Mouse (Mus musculus): ENCODE results near the gene Meox1. TPM values are rescaled to one million over a fixed set of nuclear protein-coding genes. Genes with fewer than 3 reads are reported as not detected.
A peak's percentile ranks its signal among the peaks of the same experiment; 100 is the strongest.

Meox1 gene
- polyA plus RNA-seq, 3 experiments from 2014 or later, result not detected

DNA sequence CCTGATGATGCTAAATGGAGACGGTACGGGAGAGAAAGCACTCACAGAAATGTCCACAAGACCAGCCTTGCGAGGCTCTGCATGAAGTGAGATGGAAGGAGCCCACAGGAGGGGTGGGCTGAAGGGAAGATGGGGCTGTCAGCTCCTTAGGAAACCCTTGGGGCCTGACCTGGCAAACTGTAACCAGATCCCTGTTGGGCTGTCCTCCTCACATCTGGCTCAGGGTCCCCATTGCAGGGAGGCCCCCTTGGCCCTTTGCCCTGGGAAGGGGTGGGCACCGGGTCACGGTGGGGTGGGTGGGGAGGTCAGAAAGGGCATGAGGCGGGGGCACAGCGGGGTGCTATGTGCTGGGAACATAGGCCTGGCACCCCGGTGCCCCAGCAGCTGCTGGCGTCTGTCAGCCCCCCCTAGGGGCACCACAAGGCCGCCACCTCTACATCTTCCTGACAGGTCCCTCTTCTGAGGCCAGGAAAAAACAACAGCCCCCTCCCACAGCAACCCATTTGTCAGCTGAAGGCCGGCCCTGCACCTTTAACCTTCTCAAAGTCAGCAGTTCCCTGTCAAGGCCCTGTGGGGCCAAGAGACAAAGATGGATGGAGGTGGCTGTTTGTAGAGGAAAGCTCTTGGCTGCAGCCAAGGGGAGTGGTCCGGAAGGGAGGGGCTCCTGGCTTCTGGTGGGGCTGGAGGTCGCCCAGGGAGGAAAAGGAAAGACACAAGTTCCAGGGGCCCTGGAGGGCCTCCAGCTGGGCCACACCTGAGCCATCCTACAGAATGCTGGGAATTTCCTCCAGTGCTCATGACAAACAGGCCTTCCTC lies 2.6 kb upstream of the Meox1 start:
- no peak for ATAC-seq

DNA sequence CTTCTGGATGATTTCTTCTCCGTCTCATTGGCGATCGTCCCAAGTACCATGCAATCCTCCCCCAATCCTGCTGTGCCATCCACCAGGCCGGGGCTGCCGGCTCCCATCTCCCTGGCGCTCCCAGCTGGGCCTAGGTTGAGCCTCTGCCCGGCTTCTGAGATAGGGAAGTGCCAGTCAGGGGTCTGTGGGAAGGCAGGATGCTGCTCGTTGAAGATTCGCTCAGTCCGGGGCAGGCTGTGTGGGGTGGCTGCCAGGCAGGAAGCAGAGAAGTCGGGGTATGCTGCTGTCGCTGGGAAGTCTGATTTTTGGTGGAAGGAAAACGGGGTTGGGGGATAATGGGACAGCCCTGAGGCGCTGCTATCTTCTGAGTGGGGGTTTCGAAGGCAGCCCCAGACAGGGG lies 614 bp downstream of the Meox1 start:
- no peak for ATAC-seq

DNA sequence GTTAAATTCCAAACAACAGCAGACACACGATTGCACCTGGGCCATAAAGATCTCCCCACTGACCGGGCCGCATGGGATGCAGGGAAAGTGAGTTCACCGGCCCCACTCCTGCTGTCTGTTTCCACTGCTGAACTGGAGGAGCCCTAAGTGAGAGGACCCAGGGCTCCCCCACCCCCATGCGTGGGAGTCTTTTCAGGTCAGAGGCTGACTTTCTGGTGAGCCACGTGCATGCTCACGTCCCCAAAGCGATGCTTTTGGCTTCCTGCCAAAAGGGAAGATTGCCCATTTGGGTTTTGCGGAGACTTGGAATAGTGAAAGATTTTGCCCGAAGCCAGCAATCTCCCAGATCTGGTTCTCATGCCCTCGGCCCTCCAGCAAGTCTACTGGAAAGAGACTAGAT lies 2.7 kb downstream of the Meox1 start:
- no peak for ATAC-seq

DNA sequence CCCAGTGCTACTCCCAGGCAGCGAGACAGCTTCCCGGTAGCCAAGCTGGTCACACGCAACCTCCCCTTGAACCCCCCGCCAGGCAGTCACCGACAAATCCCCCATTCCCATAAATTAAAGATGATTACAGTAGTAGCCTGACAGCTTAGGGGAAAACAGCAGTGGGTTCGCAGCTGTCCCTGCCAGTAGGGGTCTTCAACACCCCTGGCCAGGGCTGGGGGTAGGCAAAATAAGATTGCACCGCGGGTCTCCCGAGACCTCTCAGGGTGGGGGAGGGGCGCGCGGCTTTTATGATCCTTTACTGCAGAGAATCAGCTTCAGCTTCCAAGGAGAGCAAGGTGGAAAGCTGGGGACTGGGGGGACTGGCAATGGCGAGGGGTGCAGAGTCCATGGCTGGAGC lies 4.4 kb downstream of the Meox1 start:
- no peak for ATAC-seq

DNA sequence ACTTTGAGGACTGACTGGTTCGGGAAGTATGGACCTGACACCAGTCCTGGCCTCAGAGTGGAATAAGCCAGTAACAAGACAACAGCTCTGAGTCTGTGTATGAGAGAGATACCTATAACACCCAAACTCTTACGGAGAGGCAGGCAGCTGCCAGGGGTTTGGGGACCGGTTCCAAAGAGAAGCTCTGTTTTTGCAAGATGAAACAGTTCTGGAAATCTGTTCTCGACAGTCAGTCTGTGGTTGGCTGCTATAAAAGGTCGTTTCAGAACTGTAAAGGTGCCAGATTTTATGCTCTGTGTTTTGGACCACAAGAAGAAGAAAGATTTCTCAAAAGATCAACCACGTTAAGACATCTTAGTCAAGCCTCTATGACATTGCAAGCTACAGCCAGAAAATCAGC lies 5.4 kb downstream of the Meox1 start:
- ATAC-seq, result no peak

DNA sequence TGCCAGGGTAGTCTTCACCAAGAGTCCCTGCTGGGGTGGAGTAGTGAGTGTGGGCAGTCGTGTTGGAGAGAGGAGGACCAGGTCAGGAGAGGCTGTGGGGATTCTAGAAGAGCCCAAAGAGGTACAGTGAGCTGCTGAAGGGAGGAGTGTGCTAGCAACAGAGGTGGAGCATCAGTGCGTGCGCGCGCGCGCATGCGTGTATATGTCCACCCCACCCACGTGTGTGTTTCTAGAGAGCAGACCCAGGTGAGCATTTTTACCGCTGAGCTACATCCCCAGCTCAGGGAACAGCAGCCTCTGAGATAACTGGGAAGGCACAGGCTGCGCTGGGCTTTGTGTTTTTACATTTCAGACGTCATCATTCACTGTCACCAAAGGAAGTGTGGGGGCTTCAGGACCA lies 7.7 kb downstream of the Meox1 start:
- no peak for ATAC-seq

DNA sequence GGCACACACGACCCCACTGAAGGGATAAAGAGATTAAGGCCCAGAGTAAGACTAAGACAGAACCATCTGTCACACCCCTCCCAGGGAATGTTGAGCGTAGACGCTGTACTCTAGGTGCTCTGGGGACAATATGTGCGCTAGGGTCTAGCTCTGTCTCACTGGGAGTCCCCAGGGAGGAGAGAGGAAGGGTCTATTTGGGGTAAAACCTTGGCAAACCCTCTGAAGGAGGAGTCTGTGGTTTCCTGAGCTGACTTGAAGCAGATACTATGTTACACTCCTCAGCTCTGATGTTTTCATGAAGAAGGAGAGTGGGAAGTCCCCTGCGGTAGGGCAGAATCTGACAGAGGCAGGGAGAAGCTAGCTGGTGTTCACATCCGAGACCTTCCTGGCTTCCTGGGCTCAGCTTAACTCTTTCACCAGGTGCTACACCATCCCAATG lies 8.3 kb downstream of the Meox1 start:
- peak; percentile 46 for ATAC-seq

DNA sequence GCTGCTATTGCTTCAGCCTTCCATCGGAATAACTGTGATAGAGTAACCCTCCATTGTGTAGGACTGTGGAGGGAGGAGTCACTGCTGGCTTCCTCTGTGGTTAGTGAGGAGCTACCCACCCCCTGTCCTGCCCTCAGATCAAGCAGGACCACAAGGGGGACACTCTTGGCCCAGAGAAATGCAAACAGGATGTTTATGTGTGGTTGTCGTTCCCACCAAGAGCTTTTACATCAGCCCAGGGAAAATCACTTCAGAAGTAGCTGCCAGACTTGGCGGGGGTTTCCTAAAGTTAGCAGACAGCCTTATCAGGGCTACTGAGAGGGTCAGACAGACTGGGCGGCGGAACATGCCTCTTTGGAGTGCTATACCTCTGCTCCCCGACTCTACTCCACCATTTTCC lies 8.9 kb downstream of the Meox1 start:
- peak; percentile 52 for ATAC-seq

DNA sequence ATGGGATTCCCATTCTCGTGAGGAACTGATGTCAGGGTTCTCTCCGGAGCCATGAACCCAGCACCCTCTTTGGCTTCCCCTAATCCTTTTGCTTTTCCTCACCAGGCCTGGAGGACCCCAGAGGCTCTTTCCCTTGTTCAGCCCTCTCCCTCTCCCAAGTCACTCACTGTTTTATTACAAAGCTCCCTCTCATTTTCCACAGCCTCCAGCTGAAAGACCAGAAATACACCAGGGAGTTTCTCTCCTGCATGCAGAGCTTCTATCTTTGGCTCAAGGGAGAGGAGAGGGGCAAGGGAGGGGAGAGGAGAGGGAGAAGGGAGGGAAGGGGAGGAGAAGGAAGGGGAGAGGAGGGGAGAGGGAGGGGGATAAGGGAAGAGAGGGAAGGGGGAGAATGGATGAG lies 10.3 kb downstream of the Meox1 start:
- no peak for ATAC-seq

DNA sequence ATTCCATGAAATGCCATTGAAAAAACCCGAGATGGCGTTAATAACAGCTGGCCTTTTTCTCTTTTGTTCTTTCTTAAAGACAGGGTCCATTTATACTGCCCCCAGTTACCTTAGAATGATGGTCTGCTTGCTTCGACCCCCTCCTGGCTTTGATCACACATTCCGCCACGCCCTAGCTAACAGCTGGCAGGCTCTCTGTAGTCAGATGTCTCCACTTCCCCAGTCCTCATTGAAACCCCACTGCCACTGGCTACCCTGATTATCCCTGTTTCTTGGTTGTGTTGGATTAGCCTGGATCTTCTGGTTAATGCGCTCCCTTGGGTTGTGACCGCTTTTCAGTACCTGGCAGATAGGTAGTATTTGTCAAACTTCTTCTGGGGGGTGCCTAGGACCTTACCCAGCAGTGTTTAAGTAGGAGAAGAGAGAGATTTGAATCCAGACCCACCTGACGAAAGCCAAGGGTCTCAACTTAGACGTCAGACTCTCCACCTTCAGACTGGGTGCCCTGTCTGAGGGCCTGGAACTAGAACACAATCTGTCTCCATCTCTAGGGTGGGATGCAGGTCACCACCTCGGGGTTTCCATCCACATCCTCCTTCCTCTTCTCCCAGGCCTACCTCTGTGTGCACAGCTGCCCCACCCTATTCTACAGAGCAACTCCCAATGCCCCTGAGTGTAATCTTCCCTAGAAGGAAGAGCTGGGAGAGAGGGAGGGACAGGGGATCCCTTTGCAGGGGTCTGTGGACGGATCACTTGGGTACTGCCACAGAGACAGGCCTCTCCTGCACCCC lies 11.5 kb downstream of the Meox1 start:
- no peak for ATAC-seq

DNA sequence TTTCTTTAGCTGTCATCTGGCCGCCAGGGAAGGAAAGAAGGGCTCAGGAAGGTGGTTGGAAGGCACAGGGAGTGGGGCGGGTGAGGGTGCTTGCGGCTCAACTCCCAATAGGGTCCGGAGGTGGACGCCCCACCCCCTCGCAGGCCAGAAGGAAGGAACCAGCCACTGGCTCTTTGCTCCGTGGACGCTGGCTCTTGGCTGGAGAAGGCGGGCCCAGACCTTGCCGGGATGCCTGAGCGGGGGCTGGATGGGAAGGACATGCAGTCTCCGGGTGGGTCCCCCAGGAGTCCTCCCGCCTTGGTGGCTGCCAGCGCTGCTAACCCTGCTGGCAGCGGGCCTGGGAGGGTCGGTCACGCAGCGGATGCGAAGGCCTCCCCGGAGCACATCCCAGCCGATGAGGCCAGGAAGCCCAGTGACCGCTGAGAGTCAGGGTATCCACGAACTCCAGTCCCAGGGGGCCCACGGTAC lies 12.5 kb downstream of the Meox1 start:
- ATAC-seq, result no peak

DNA sequence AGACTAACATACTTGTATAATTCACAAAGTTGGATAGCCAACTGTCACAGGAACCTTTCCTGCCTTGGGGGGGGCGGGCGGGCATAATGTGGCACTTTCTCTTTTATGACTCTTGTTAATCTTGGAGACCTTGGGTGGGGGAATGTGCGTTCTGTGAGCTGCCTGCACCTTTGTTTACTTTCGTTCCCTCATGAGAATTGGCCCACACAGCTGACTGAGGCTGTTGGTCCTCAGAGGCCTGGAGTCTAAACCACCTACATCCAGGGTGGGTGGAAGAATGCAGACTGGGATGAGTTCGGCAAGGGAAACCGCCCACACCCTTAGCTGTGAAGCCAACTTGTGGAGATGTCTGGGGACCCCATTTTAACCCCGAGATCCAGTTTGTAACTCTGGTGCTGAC lies 13.0 kb downstream of the Meox1 start:
- ATAC-seq, result no peak

DNA sequence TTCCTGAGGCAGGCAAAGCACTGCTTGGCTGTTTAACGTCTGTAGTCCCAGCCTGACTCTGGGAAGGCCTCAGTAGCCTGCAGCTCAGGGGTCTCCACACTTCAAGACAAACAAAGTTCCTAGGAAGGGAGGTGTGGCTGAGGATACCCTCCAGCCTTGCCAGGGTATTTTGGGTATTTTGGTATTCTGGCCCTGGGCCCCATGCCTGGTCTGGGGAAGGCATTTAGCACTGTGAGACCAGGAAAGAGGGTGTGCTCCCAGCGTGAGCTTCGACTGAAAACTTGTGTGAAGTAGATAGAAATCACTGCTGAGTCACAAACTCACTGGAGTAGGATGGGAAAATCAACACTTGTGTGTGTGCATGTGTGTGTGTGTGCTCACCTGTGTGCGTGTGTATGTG lies 14.5 kb downstream of the Meox1 start:
- ATAC-seq, result no peak

DNA sequence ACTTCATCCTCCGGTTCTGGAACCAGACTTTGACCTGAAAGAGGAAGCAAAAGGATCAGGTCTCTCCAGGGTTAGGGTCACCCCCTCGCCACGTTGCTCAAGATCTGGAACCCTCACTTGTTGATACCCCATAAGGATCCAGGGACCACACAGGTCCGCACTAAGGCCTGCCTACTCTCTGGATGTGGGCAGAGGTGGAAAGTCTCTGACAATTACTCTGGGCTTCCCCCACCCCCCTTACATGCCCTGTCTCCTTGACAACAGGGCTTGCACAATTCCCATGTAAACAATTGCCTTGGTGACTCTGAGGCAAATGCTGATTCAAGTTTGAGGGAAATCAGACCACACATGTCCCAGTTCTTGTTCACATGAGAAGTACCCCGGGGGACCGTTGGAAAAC lies 15.5 kb downstream of the Meox1 start:
- ATAC-seq, result no peak

DNA sequence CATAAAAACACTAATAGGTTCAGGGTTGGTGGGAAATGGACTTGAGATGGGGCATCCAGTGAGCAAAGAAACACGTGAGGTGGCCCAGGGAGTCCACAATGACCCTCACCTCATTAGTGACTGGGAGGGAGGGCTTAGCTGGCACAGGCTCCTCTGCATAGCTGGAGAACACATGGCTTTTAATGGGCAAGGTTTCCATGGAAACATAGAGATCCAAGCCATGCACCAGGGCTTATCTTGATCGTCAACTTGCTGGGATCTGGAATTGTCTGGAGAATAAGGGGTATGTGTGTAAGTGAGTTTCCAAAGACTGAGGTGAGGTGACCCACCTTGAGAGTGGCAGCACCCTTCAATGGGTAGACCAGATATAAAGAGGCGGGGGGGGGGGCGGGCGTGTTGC lies 19.2 kb downstream of the Meox1 start:
- ATAC-seq, result no peak

DNA sequence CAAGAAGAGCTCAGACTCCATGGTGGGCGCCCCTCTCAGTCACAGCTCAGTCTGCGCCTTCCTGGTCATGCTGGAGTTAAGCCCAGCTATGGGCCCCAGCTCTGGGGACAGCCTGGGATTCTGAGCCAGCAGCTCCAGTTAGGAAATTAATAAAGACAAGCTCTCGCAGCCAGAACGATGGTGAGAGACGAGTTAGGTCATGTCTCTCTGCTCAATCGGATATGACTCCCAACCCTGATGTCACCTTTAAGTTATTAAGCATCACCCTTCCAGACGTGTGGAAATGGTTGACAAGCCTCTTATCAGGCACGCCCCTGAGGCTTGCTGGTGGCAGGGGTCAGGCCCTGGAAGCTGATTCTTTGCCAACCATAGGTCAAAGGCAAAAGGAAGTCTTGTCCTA lies 20.3 kb downstream of the Meox1 start:
- no peak for ATAC-seq

DNA sequence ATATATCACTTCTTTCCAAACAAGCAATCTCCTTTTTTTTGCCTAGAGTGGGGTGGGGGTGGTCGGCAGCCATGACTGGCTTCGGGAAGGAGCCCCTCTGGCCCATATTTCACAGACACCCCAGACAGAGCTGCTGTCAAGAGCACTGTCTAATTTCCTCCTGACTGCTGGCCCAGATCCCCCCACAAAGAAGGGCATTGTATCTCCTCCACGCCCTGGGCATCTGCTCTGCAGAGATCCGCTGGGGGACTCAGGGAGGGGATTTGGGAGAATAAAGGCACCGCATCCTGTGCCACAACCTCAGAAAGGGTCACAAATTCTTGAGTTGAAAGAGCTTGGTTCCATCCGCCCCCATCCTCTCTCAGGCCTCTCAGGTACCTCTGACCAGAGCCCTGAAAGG lies 22.7 kb downstream of the Meox1 start:
- ATAC-seq, result no peak

DNA sequence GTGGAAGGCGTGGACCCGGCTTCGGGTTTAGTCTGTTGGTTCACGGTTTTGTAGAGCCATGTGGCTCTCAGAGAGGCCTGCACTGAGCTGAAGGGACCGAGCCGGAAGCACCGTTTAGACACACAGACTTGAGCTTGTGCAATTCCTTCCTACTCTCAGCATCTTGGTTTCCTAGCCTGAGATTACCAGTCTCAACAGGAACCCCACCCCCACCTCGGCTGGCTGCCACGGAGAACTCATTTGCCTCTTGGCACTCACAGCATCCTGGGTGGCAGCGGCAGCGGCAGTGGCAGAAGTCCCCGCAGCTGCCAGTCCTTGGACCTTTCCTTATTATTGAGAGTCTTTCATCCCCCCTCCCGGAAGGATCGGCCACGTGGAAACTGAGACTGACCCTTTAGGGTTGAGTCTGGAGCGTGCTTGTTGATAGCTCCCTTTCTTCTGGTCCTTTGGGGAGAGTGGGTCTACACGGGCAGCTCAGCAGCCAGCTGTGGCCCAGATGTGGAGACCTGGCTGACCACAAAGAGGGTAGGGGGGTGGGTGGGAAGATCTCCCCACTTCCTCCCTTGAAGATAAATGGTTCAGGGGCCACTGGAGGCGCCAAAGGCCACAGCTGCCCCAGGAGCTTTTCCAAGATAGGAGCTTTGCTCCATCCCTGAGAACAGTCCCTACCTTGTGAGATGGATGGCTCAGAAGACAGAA lies 24.0 kb downstream of the Meox1 start:
- no peak for ATAC-seq

DNA sequence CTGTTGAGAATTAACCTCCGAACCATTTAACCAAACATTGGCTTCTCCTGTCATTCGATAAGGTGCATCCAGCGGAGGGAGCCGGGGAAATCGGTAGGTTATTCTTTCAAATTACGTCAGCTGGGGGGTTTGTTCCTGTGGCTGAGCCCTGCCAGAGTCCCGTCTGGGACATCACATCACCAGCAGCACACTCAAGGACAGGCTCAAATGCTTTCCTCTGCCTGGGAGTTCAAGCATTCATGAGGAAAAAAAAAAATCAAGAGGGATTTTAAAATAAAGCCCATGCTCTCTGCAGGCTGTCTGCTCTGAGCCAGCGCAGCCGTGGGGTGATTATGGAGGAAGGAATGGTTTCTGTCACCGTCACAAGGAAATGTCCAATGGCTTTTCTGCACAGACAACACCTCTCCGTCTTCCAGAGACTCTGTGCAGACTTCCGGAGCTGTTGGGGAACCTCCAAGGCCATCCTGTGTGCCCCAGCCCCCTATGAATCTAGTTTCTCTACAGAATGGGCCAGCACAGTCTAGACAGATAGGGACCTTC lies 26.6 kb downstream of the Meox1 start:
- ATAC-seq, result no peak

DNA sequence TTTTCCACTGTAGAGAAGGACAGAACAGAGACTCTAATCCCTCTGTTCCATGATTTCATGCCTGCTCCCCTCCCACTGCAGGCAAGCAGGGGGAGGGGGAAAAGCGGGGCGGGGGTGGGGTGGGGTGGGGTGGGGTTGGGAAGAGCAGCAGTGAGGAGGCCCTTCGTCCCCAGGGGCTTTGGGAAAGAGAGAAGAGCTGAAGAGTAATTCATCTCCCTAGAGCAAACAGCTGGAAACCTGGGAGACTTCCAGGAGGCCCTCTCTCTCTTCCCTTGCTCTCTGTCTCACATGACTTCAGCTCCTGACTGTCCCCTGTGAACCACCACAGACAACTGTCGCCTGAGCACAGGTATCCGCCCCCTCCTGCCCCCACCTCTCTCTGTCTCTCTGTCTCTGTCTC lies 35.4 kb downstream of the Meox1 start:
- ATAC-seq, result no peak

DNA sequence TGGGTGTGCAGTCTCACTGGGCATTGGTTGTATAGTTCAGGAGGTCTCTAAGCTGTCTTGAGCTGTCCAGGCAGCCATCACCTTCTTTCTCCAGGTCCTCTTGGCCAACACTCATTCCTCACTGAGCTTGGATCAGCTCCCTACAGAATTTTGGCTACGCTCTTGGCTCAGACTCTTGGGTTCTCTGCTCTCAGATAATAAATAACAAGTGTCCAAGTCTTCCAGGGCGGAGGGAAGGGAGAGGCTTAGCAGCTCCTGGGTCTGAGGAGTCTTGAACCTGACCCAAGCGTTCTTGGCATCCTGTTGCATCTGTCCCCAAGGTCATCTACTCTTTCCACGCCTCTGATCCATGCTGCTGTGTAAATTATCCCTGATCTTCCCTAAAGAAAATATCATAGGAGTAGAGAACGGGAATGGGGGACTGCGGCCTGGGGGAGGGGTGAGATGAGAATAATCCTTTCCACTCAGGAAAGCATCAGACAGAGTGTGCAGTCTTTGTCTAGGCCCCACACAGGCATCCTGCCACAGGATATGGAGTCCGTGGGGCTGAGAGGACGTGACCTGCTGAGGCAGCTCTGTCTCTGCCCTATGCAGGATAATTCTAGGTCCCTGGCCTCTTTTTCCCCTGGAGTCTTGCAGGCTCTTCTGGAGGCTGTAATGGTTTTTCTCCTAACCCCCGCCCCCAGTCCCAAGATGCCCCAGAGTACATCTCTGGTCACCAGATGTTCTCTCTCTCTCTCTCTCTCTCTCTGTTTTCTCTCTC lies 38.0 kb downstream of the Meox1 start:
- ATAC-seq, result no peak

DNA sequence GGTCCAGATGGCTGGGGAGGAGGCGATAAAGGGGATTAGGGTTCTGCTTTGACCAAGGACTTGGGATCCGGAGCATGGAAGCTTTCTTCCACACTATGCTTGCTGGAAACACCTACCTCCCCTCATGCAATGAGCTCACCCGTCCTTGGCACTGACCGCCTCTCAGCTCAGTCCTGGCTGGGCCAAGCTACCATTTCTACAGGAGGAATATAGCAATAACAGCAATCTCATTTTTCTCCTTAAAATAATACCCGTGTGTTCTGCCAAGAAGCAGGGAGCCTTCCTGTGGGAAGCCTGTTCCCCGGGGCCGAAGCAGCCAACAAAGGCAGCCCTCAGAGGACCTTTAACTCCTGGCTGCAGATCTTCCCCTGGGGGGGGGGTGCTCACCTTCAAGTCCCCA lies 43.1 kb downstream of the Meox1 start:
- ATAC-seq, result no peak
